Mouse (Mus musculus) erythroblast, embryonic 14.5 days (primary cell): ENCODE data around the gene Magi1. TPM values are rescaled to one million over a fixed set of nuclear protein-coding genes. Genes with fewer than 3 reads are reported as not detected.

ENCODE experiments used
- H3K27me3 ChIP-seq: 2 replicates; pipeline ENCODE4 v1.6.1; 2012; ENCODE audit warnings: inconsistent platforms; ENCODE audit not compliant: control insufficient read depth
- H3K36me3 ChIP-seq: 2 replicates; pipeline ENCODE4 v1.6.1; 2012; ENCODE audit warnings: mild to moderate bottlenecking, inconsistent platforms; ENCODE audit not compliant: control insufficient read depth
- H3K4me1 ChIP-seq: 2 replicates; pipeline ENCODE4 v1.6.1; 2012; ENCODE audit warnings: inconsistent platforms; ENCODE audit not compliant: control insufficient read depth
- H3K4me3 ChIP-seq: replicated peaks from 2 replicates; pipeline ENCODE3; 2012; ENCODE audit warnings: moderate library complexity, mild to moderate bottlenecking, inconsistent platforms
- H3K9me3 ChIP-seq: 2 replicates; pipeline ENCODE4 v1.6.1; 2012; ENCODE audit warnings: low read length, inconsistent platforms, mixed read lengths; ENCODE audit not compliant: control insufficient read depth
- GATA1 ChIP-seq: IDR thresholded peaks from 2 replicates; pipeline ENCODE4 v1.6.1; 2012; ENCODE audit warnings: low read length, inconsistent platforms, mixed read lengths
- TAL1 ChIP-seq: IDR thresholded peaks from 3 replicates; pipeline ENCODE4 v1.6.1; 2012; ENCODE audit warnings: low read length, inconsistent platforms, mixed read lengths
- polyA plus RNA-seq: library from polyadenylated mRNA; stranded (reverse); fragments of >175 nt; gene quantifications from 2 replicates; pipeline ENCODE4 v1.2.3, GENCODE M21; 2012

Magi1 gene
- polyA plus RNA-seq, 1 experiment = 0.16 TPM

DNA sequence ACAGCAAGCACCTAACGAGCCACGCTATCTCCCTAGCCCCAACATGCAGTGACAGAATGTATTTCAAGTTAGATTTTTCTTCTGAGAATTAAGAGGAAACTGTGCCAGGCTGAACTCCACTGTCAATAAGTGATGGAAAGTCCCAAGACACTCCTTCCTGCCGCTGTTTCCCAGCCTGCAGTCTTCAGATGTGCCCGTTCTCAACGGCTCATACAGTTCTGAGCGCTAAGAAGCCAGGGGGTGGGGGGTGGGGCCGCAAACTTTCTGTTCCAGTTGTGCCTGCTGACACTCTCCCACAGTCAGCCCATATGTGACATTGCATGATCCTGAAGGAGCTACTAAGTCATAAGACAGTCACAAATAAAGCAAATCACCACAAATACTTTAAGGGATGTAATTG is 61.5 kb downstream of the Magi1 start:
- Histone ChIP-seq H3K27me3 (no peaks in the 10 kb centered on the region), H3K36me3 (no peaks in the 10 kb centered on the region), H3K9me3 (no peaks in the 10 kb centered on the region), H3K4me3 (no peak overlapping the region), H3K4me1 (no peaks in the 10 kb centered on the region)
- TF ChIP-seq GATA1 (no peak), TAL1 (no peak)

DNA sequence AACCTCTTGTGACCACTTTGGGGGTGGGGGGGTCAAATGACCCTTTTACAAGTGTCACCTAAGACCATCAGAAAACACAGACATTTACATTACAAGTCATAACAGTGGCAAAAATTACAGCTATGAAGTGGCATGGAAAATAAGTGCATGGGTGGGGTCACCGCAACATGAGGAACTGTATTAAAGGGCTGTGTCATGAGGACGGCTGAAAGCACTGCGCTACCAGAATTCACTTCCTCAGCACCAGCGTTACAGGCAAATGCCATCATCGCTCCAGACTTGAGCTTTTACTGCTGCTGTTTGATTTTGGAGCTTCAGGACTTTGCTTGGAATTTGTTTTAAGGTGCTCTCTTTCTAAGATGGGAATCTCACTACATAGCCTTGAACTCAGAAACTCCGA is 62.0 kb downstream of the Magi1 start:
- no peaks in the 10 kb centered on the region for H3K9me3 ChIP-seq
- H3K4me3 ChIP-seq = no peak overlapping the region
- no peak for TF ChIP-seq TAL1
- no peak for TF ChIP-seq GATA1
- H3K36me3 ChIP-seq = no peaks in the 10 kb centered on the region
- H3K4me1 ChIP-seq = no peaks in the 10 kb centered on the region
- H3K27me3 ChIP-seq = no peaks in the 10 kb centered on the region

DNA sequence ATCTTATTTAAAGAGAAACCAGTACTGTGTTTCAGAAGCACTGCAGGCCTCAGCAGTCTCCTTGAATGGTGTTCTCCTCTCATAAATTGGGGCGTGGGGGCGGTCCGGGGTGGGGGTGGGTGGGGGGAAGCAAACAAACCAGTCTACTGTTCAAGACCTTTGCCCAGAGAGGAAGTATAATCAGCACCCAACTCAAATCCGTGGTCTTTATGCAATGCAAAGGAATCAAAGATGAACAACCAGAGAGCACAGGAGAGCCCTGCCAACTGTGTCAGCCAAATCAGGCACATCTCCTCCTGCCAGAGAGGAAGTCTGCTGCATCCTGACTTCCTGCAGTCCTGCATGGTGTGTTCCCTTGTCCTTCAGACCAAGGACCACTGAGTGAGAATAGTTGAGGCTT is 65.6 kb downstream of the Magi1 start:
- no peaks in the 10 kb centered on the region for H3K27me3 ChIP-seq
- TF ChIP-seq GATA1 (no peak), TAL1 (no peak)

DNA sequence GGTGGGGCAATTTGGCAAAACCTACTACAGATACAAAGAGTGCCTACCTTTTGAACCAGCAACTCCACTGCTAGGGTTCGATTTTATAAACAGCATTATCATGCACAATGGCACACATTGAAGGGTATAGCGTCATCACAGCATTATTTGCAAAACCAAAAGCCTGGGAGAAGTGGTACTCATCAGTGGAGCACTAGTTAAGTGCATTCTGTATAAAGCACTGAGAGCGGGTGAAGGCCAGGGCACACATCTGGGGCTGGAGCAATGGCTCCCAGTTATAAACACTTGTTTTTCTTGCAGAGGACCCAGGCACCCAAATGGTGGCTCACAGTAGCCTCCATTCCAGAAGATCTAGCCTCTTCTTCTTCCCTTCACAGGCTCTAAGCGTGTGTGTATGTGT is 67.9 kb downstream of the Magi1 start:
- no peaks in the 10 kb centered on the region for H3K9me3 ChIP-seq
- H3K4me3 ChIP-seq = no peak overlapping the region
- TF ChIP-seq TAL1 (no peak), GATA1 (no peak)
- no peaks in the 10 kb centered on the region for H3K36me3 ChIP-seq
- H3K27me3 ChIP-seq = no peaks in the 10 kb centered on the region
- H3K4me1 ChIP-seq = no peaks in the 10 kb centered on the region

More for the DNA sequence above, 65.6 kb downstream of the Magi1 start:
- Histone ChIP-seq H3K4me1 (no peaks in the 10 kb centered on the region), H3K36me3 (no peaks in the 10 kb centered on the region), H3K9me3 (no peaks in the 10 kb centered on the region), H3K4me3 (no peak overlapping the region)

DNA sequence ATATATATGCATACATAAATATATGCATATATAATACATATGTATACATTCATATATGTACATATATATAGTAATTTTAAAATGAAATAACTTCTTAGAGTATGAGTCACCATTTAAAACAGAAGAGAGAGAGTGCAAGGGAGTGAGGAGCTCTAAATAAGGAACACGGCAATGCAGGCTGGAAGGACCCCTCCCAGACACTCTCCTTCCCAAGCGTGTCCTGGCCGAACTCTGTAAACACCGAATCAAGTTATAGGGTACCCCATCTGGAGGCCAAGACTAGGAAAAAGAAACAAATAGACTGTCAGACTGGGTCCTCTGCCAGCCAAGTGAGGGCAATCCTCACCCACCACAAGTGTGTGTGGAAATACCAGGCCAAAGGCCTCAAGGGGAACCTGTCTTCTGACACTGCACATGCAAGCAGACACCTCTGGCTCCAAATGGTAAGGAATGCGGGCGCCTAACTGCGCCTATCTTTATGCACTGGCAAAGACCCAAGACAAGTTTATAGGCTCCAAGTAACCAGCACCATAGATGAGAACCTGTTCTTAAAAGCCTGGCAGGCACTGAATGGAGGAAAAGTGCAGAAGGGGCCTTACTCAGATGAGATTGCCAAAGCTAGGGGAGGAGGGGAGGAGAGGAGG is 68.7 kb downstream of the Magi1 start:
- no peaks in the 10 kb centered on the region for H3K36me3 ChIP-seq
- TF ChIP-seq TAL1 (no peak), GATA1 (no peak)

DNA sequence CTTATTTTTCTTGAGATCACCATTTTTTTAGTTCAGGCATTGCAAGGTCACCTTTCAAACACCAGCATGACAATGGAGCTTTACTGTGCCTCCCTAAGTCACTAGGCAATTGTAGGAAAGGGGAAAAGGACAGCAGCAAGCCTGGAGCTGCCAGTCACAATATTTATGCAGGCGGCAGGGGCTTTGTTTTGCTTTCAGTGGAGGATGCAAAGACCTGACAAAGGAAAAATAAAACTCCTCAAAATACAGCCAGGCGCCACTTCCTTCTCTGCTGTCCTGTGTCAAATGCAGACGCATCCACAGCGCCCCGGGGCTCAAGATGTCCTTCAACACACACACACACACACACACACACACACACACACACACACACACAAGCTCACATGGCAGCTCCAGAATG is 77.8 kb downstream of the Magi1 start:
- no peak overlapping the region for H3K4me3 ChIP-seq
- TF ChIP-seq TAL1 = no peak
- TF ChIP-seq GATA1 = no peak
- H3K9me3 ChIP-seq = no peaks in the 10 kb centered on the region
- no peaks in the 10 kb centered on the region for H3K36me3 ChIP-seq
- no peaks in the 10 kb centered on the region for H3K27me3 ChIP-seq
- H3K4me1 ChIP-seq = no peaks in the 10 kb centered on the region

More for the DNA sequence above, 68.7 kb downstream of the Magi1 start:
- Histone ChIP-seq H3K27me3 (no peaks in the 10 kb centered on the region), H3K4me1 (no peaks in the 10 kb centered on the region), H3K9me3 (no peaks in the 10 kb centered on the region), H3K4me3 (no peak overlapping the region)

DNA sequence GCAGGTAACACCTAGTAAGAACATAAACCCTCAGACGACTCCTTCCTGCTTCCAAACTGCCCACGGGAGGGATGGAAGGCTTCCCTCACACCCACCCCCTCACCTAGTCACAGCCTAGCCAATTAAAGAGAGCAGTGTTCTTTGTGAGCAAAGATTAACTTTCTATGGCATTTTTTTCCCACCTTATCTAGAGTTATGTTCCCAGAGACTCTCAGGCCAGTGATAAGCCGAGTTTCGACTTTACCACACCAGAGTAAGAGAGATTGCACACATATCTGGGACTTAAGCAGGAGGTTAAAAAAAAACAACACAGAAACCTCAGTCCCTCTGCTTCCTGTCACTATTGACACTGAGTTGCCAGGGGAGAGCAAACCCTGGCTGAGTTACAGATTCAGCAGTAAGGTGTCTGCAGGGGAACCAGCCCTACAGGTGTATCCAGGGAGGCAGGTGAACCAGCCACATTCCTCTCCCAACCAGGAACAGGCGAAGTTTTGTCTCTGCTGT is 80.0 kb downstream of the Magi1 start:
- Histone ChIP-seq H3K9me3 (no peaks in the 10 kb centered on the region), H3K4me1 (no peaks in the 10 kb centered on the region), H3K36me3 (no peaks in the 10 kb centered on the region), H3K4me3 (no peak overlapping the region), H3K27me3 (no peaks in the 10 kb centered on the region)
- TF ChIP-seq GATA1 = no peak
- no peak for TF ChIP-seq TAL1

DNA sequence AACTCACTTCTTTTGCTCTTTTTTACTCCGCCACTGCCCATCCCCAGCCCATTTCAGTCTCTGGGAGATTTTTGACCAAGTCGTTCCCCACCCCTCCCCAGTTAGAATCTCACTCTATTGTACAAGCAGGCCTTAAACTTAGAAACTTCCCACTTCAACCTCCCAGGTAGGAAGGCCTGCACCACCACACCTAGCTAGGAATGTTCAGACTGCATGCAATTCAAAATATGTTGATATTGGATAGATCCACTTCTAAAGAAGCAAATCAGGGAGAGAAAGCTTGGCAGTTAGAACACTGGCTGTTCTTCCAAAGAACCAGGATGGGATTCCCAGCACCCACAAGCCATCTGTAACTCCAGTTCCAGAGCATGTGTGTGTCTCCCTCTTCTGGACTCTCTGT is 81.8 kb downstream of the Magi1 start:
- Histone ChIP-seq H3K36me3 (no peaks in the 10 kb centered on the region), H3K9me3 (no peaks in the 10 kb centered on the region), H3K27me3 (no peaks in the 10 kb centered on the region), H3K4me3 (no peak overlapping the region), H3K4me1 (no peaks in the 10 kb centered on the region)
- TF ChIP-seq GATA1 (no peak), TAL1 (no peak)

DNA sequence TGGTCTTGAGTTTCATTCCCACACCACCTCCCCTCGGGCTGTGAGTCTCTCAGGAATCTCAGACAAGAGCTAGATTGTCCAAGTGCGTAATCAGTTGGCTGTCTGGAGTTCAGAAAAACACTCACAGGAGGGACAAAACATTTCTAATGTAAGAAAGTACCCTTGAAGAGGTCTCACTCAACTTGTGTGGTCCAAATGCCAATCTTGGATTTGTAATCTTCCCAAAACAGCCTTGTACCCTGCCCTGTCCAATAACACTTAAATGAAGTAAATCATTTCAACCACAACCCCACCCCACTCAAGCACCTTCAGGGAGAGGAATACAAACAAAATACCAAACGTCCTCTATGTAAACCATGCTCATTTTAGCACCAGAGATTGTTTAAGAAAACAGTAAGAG is 82.8 kb downstream of the Magi1 start:
- no peaks in the 10 kb centered on the region for H3K9me3 ChIP-seq
- TF ChIP-seq GATA1 (no peak), TAL1 (no peak)
- H3K36me3 ChIP-seq = no peaks in the 10 kb centered on the region
- no peak overlapping the region for H3K4me3 ChIP-seq
- no peaks in the 10 kb centered on the region for H3K4me1 ChIP-seq
- no peaks in the 10 kb centered on the region for H3K27me3 ChIP-seq

DNA sequence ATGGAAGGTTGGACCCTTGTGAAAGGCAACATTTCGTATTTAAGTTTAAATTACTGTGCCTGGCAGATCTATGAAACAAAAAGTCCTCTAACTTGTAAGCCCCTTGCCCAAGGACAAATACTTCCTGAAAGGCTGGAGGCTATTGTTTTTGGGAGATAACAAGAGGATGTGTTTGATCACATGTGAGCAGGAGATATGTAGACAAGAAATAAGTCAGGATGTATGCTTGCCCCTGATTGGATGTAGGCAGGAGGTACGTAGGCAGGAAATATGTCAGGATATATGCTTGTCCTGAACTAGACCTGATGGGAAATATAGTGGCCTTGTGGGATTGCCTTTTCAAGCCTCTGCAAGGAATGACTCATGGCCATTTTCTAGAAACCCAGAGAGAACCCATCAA is 84.0 kb downstream of the Magi1 start:
- TF ChIP-seq TAL1 (no peak), GATA1 (no peak)
- Histone ChIP-seq H3K4me3 (no peak overlapping the region), H3K9me3 (no peaks in the 10 kb centered on the region), H3K27me3 (no peaks in the 10 kb centered on the region), H3K36me3 (no peaks in the 10 kb centered on the region), H3K4me1 (no peaks in the 10 kb centered on the region)
